Mouse (Mus musculus) heart, embryonic 11.5 days (tissue): ENCODE measurements around the gene Gramd4. TPM values are rescaled to one million over a fixed set of nuclear protein-coding genes. Genes with fewer than 3 reads are reported as not detected.

Experiments
- ATAC-seq: fragments of 200-750 bp; cut with Nextera tagmentation; replicated peaks from 2 replicates; pipeline ENCODE4 v1.8.0; 2017; ENCODE audit warnings: moderate library complexity; ENCODE audit not compliant: insufficient number of reproducible peaks, low FRiP score, low TSS enrichment
- H3K27ac ChIP-seq: fragments of 300-500 bp; sonication (generic); 2 replicates; pipeline ENCODE4 v1.5.1; 2014; ENCODE audit warnings: mild to moderate bottlenecking, low read depth, low read length
- H3K27me3 ChIP-seq: fragments of 300-500 bp; sonication (generic); 2 replicates; pipeline ENCODE4 v1.6.1; 2014; ENCODE audit warnings: mild to moderate bottlenecking, low read length, mixed read lengths; ENCODE audit not compliant: control insufficient read depth, insufficient read depth
- H3K36me3 ChIP-seq: fragments of 300-500 bp; sonication (generic); 2 replicates; pipeline ENCODE4 v1.6.1; 2014; ENCODE audit warnings: mild to moderate bottlenecking, low read length, moderate library complexity, mixed read lengths; ENCODE audit not compliant: control insufficient read depth, insufficient read depth
- H3K4me1 ChIP-seq: fragments of 300-500 bp; sonication (generic); 2 replicates; pipeline ENCODE4 v1.6.1; 2014; ENCODE audit warnings: low read length; ENCODE audit not compliant: control insufficient read depth, insufficient read depth
- H3K4me2 ChIP-seq: fragments of 300-500 bp; sonication (generic); 2 replicates; pipeline ENCODE4 v1.6.1; 2014; ENCODE audit warnings: mild to moderate bottlenecking, moderate library complexity
- H3K4me3 ChIP-seq: fragments of 300-500 bp; sonication (generic); 2 replicates; pipeline ENCODE4 v1.5.1; 2014; ENCODE audit warnings: low read depth, low read length
- H3K9ac ChIP-seq: fragments of 300-500 bp; sonication (generic); 2 replicates; pipeline ENCODE4 v1.6.1; 2014; ENCODE audit warnings: mild to moderate bottlenecking, low read depth, low read length, moderate library complexity
- H3K9me3 ChIP-seq: fragments of 300-500 bp; sonication (generic); replicated peaks from 2 replicates; pipeline ENCODE4 v1.6.1; 2016; ENCODE audit warnings: low read length; ENCODE audit not compliant: control insufficient read depth
- WGBS: fragments of 180-500 bp; shearing (Covaris S2); extraction: QIAGEN DNeasy Blood & Tissue Kit; methylation state at CpG from one replicate; pipeline ENCODE4 v1.1.7; 2014; ENCODE audit not compliant: insufficient replicate concordance; 5-methylcytosine and 5-hydroxymethylcytosine counted together
- polyA plus RNA-seq: library from polyadenylated mRNA; unstranded; fragments of >200 nt; fragmentation: Nextera tagmentation; extraction: Ambion mirVana; gene quantifications from 2 replicates; pipeline ENCODE4 v1.2.1, GENCODE M21; 2014

Gramd4 gene
- polyA plus RNA-seq, 1 experiment from 2014 or later = 4.9 TPM

- H3K4me1 ChIP-seq = peaks cover 24% of the 10 kb centered on the region
- ATAC-seq = no peak
- H3K27ac ChIP-seq = no peak overlapping the region
- H3K9me3 ChIP-seq = no peaks in the 10 kb centered on the region
- H3K9ac ChIP-seq = no peak overlapping the region
- H3K4me3 ChIP-seq = no peak overlapping the region
- no peak overlapping the region for H3K4me2 ChIP-seq
- no peaks in the 10 kb centered on the region for H3K36me3 ChIP-seq
- 47% methylated on average over 13 of the region's 13 CpGs for WGBS
- H3K27me3 ChIP-seq = 0 out of 2 replicates have a peak, but pooled peaks cover 3% of the 10 kb centered on the region
Observed at GRCm38 (mm10) chr15:86182646-86183045, 125.2 kb downstream of the Gramd4 start.

GRCm38 (mm10) chr15:86183484-86183883 lies 126.0 kb downstream of the Gramd4 start:
- Histone ChIP-seq H3K4me3 (no peak overlapping the region), H3K27ac (no peak overlapping the region), H3K4me2 (no peak overlapping the region), H3K9me3 (no peaks in the 10 kb centered on the region), H3K27me3 (0 out of 2 replicates have a peak, but pooled peaks cover 3% of the 10 kb centered on the region), H3K4me1 (peaks cover 24% of the 10 kb centered on the region), H3K36me3 (no peaks in the 10 kb centered on the region), H3K9ac (no peak overlapping the region)
- no peak for ATAC-seq
- WGBS = 92% methylated on average over 8 of the region's 8 CpGs

- Histone ChIP-seq H3K9ac (peak overlapping the region; percentile 90), H3K4me1 (peaks cover 28% of the 10 kb centered on the region), H3K36me3 (no peaks in the 10 kb centered on the region), H3K27ac (no peak overlapping the region), H3K9me3 (no peaks in the 10 kb centered on the region), H3K4me3 (peak overlapping the region; percentile 75; the same call in 1 of the 2 replicates), H3K4me2 (peak overlapping the region; percentile 70), H3K27me3 (0 out of 2 replicates have a peak, but pooled peaks cover 3% of the 10 kb centered on the region)
- WGBS = 56% methylated on average over 5 of the region's 5 CpGs
- no peak for ATAC-seq
Observed at GRCm38 (mm10) chr15:86184071-86184470, 126.6 kb downstream of the Gramd4 start.

- under 1% methylated on average over 70 of the region's 70 CpGs for WGBS
- Histone ChIP-seq H3K4me3 (peak overlapping the region; percentile 75), H3K36me3 (no peaks in the 10 kb centered on the region), H3K4me1 (peaks cover 31% of the 10 kb centered on the region), H3K27me3 (0 out of 2 replicates have a peak, but pooled peaks cover 3% of the 10 kb centered on the region), H3K4me2 (peak overlapping the region; percentile 70), H3K9me3 (no peaks in the 10 kb centered on the region), H3K27ac (peak overlapping the region; percentile 92), H3K9ac (peak overlapping the region; percentile 90)
- ATAC-seq = peak; percentile 11; the same call in 1 of the 2 replicates
Observed at GRCm38 (mm10) chr15:86184851-86185688, 127.6 kb downstream of the Gramd4 start.

GRCm38 (mm10) chr15:86185689-86186569 lies 128.4 kb downstream of the Gramd4 start, which contains the start of gene Cerk:
Gene Cerk (minus strand): TSS chr15:86186141.
- no peaks in the 10 kb centered on the region for H3K9me3 ChIP-seq
- no peaks in the 10 kb centered on the region for H3K36me3 ChIP-seq
- 1% methylated on average over 43 of the region's 43 CpGs for WGBS
- peak within 1 kb of the TSS; percentile 90 for H3K9ac ChIP-seq
- peak within 1 kb of the TSS; percentile 92 for H3K27ac ChIP-seq
- 0 out of 2 replicates have a peak, but pooled peaks cover 3% of the 10 kb centered on the region for H3K27me3 ChIP-seq
- peaks cover 31% of the 10 kb centered on the region for H3K4me1 ChIP-seq
- H3K4me3 ChIP-seq = peak within 1 kb of the TSS; percentile 75
- peak within 1 kb of the TSS; percentile 70 for H3K4me2 ChIP-seq
- peak; percentile 49 for ATAC-seq

GRCm38 (mm10) chr15:86186686-86187085 lies 129.2 kb downstream of the Gramd4 start:
- peaks cover 31% of the 10 kb centered on the region for H3K4me1 ChIP-seq
- H3K4me2 ChIP-seq = peak overlapping the region; percentile 70; the same call in 1 of the 2 replicates
- H3K27ac ChIP-seq = no peak overlapping the region
- H3K27me3 ChIP-seq = 0 out of 2 replicates have a peak, but pooled peaks cover 3% of the 10 kb centered on the region
- H3K9ac ChIP-seq = no peak overlapping the region
- H3K4me3 ChIP-seq = 0 out of 2 replicates have a peak overlapping the region, but pooled peaks have one; percentile 75
- H3K36me3 ChIP-seq = no peaks in the 10 kb centered on the region
- 45% methylated on average over 3 of the region's 3 CpGs for WGBS
- no peaks in the 10 kb centered on the region for H3K9me3 ChIP-seq
- ATAC-seq = no peak

Other genes starting within 250 kb of the Gramd4 start
- gene Cdpf1, start 246.0 kb upstream of the Gramd4 start, polyA plus RNA-seq = 37.1 and 41.5 TPM in 2 replicates
- 0.14 TPM in 2 replicates for gene Pkdrej, start 236.0 kb upstream of the Gramd4 start, polyA plus RNA-seq
- 2.7 and 4.0 TPM in 2 replicates for gene Ttc38, start 225.4 kb upstream of the Gramd4 start, polyA plus RNA-seq
- gene Gtse1, start 197.9 kb upstream of the Gramd4 start, polyA plus RNA-seq = 24.4 and 27.8 TPM in 2 replicates
- 24.0 and 26.4 TPM in 2 replicates for gene Trmu, start 178.4 kb upstream of the Gramd4 start, polyA plus RNA-seq
- 2.1 and 2.2 TPM in 2 replicates for gene Celsr1, start 23.9 kb upstream of the Gramd4 start, polyA plus RNA-seq
- 10.1 and 10.6 TPM in 2 replicates for gene Cerk, start 128.4 kb downstream of the Gramd4 start, polyA plus RNA-seq
- 6.0 and 7.3 TPM in 2 replicates for gene Tbc1d22a, start 156.8 kb downstream of the Gramd4 start, polyA plus RNA-seq